Mouse (Mus musculus) ovary, postnatal 36 days (tissue): ENCODE results near the gene Prok2.
A peak's percentile ranks its signal among the peaks of the same experiment; 100 is the strongest.

Experiments used
- DNase-seq: peaks from one replicate; pipeline ENCODE4 v3.0.0; 2022; ENCODE audit warnings: low spot score, mixed read lengths

The Prok2 gene

GRCm38 (mm10) chr6:99692206-99692915 lies 33.8 kb downstream of the Prok2 start, which contains the start of gene Gpr27:
Gpr27 (plus strand) TSS chr6:99692679.
- DNase-seq, result peak; percentile 40

GRCm38 (mm10) chr6:99691666-99692205 lies 34.5 kb downstream of the Prok2 start:
- DNase-seq, result no peak

GRCm38 (mm10) chr6:99688513-99688912 lies 37.7 kb downstream of the Prok2 start:
- DNase-seq, result no peak

GRCm38 (mm10) chr6:99684899-99685298 lies 41.3 kb downstream of the Prok2 start:
- DNase-seq, result no peak

- no peak for DNase-seq
Observed at GRCm38 (mm10) chr6:99683974-99684373, 42.2 kb downstream of the Prok2 start.

GRCm38 (mm10) chr6:99678108-99678507 lies 48.1 kb downstream of the Prok2 start:
- no peak for DNase-seq

- no peak for DNase-seq
Observed at GRCm38 (mm10) chr6:99677325-99677724, 48.9 kb downstream of the Prok2 start.

- no peak for DNase-seq
Observed at GRCm38 (mm10) chr6:99674482-99674881, 51.7 kb downstream of the Prok2 start.

- DNase-seq, result no peak
Observed at GRCm38 (mm10) chr6:99671768-99672167, 54.4 kb downstream of the Prok2 start.

GRCm38 (mm10) chr6:99670481-99671119 lies 55.6 kb downstream of the Prok2 start:
- peak; percentile 27 for DNase-seq

- no peak for DNase-seq
Observed at GRCm38 (mm10) chr6:99669481-99670325, 56.5 kb downstream of the Prok2 start.

GRCm38 (mm10) chr6:99667290-99667689 lies 58.9 kb downstream of the Prok2 start:
- no peak for DNase-seq

GRCm38 (mm10) chr6:99666318-99667171 lies 59.6 kb downstream of the Prok2 start, which contains the start of the genes Eif4e3 and Gm20696:
Eif4e3 (minus strand) TSS chr6:99666771.
Gm20696 (minus strand) TSS chr6:99666797.
- DNase-seq, result peak; percentile 67

- no peak for DNase-seq
Observed at GRCm38 (mm10) chr6:99665457-99666317, 60.5 kb downstream of the Prok2 start.

GRCm38 (mm10) chr6:99663232-99663631 lies 63.0 kb downstream of the Prok2 start:
- DNase-seq, result no peak
